Mouse (Mus musculus): ENCODE results near the gene Vmn1r131. TPM values are rescaled to one million over a fixed set of nuclear protein-coding genes. Genes with fewer than 3 reads are reported as not detected.
"Not testable (repeated sequence)": the region's sequence is repeated elsewhere in the genome, so short reads cannot be mapped to it uniquely, and the experiment has no call there.

Gene Vmn1r131
- polyA plus RNA-seq (2015; fragmentation: Nextera tagmentation; extraction: Ambion mirVana), result not detected in 2 replicates

GRCm38 (mm10) chr7:21545990-21546389, at the start of gene Vmn1r131:
Gene Vmn1r131 (minus strand): TSS chr7:21546090.
- not testable (repeated sequence) for H3K27ac ChIP-seq (ENCODE audit: low read length); H3K9ac ChIP-seq (ENCODE audit: low read length); H3K4me2 ChIP-seq (ENCODE audit: low read depth, low read length); H3K36me3 ChIP-seq (ENCODE audit: control insufficient read depth, insufficient read depth, low read length); ATAC-seq (ENCODE audit: insufficient read depth, low FRiP score); H3K4me3 ChIP-seq (replicated peaks; ENCODE audit: low read length); H3K9me3 ChIP-seq (replicated peaks; ENCODE audit: control insufficient read depth, low read length); H3K27me3 ChIP-seq (ENCODE audit: control insufficient read depth, insufficient read depth, low read length); H3K4me1 ChIP-seq (ENCODE audit: control insufficient read depth, insufficient read depth, low read length)
- WGBS, result no CpG with 5 or more reads among the region's 2 CpGs

GRCm38 (mm10) chr7:21511480-21511879, 34.4 kb downstream of the Vmn1r131 start, which contains the start of gene Vmn1r130:
Gene Vmn1r130 (plus strand): TSS chr7:21511780.
- H3K4me3 ChIP-seq (replicated peaks; ENCODE audit: low read length); H3K9me3 ChIP-seq (replicated peaks; ENCODE audit: control insufficient read depth, low read length); H3K36me3 ChIP-seq (ENCODE audit: control insufficient read depth, insufficient read depth, low read length); H3K4me2 ChIP-seq (ENCODE audit: low read depth, low read length); H3K27ac ChIP-seq (ENCODE audit: low read length); H3K4me1 ChIP-seq (ENCODE audit: control insufficient read depth, insufficient read depth, low read length); H3K9ac ChIP-seq (ENCODE audit: low read length); H3K27me3 ChIP-seq (ENCODE audit: control insufficient read depth, insufficient read depth, low read length); ATAC-seq (ENCODE audit: insufficient read depth, low FRiP score): not testable (repeated sequence)
- no CpG with 5 or more reads among the region's 3 CpGs for WGBS

Other genes with a start within 250 kb of the Vmn1r131 start
- gene Vmn1r126, start 244.6 kb downstream of the Vmn1r131 start, polyA plus RNA-seq (2015; fragmentation: Nextera tagmentation; extraction: Ambion mirVana), result not detected in 2 replicates
- gene Vmn1r127, start 226.2 kb downstream of the Vmn1r131 start, polyA plus RNA-seq (2015; fragmentation: Nextera tagmentation; extraction: Ambion mirVana), result not detected in 2 replicates
- not detected in 2 replicates for gene Vmn1r128, start 196.7 kb downstream of the Vmn1r131 start, polyA plus RNA-seq (2015; fragmentation: Nextera tagmentation; extraction: Ambion mirVana)
- gene Vmn1r129, start 184.8 kb downstream of the Vmn1r131 start, polyA plus RNA-seq (2015; fragmentation: Nextera tagmentation; extraction: Ambion mirVana), result not detected in 2 replicates
- not detected in 2 replicates for gene Gm6882, start 113.3 kb downstream of the Vmn1r131 start, polyA plus RNA-seq (2015; fragmentation: Nextera tagmentation; extraction: Ambion mirVana)
- gene Vmn1r130, start 34.3 kb downstream of the Vmn1r131 start, polyA plus RNA-seq (2015; fragmentation: Nextera tagmentation; extraction: Ambion mirVana), result not detected in 2 replicates
- not detected in 2 replicates for gene Vmn1r132, start 68.0 kb upstream of the Vmn1r131 start, polyA plus RNA-seq (2015; fragmentation: Nextera tagmentation; extraction: Ambion mirVana)
- not detected in 2 replicates for gene Gm4175, start 215.4 kb upstream of the Vmn1r131 start, polyA plus RNA-seq (2015; fragmentation: Nextera tagmentation; extraction: Ambion mirVana)

Data from stomach, embryonic 16.5 days (tissue).